Mouse (Mus musculus) midbrain, embryonic 12.5 days (tissue): ENCODE measurements at regions not wholly inside any gene's neighbourhood (a gene's known extent, or its start where the extent isn't known, plus 50 kb on each side); places are given as distances from the start of the nearest gene placed in this dataset.

ENCODE experiments used
- ATAC-seq: fragments of 200-750 bp; cut with Nextera tagmentation; 2 replicates; pipeline ENCODE4 v1.8.0; 2017; ENCODE audit warnings: low read depth, moderate TSS enrichment, moderate library complexity; ENCODE audit not compliant: low FRiP score
- H3K27ac ChIP-seq: fragments of 300-500 bp; sonication (generic); replicated peaks from 2 replicates; pipeline ENCODE4 v1.5.1; 2016; ENCODE audit warnings: mild to moderate bottlenecking
- H3K27me3 ChIP-seq: fragments of 300-500 bp; sonication (generic); 2 replicates; pipeline ENCODE4 v1.6.1; 2016; ENCODE audit warnings: mild to moderate bottlenecking
- H3K36me3 ChIP-seq: fragments of 300-500 bp; sonication (generic); 2 replicates; pipeline ENCODE4 v1.6.1; 2016
- H3K4me1 ChIP-seq: fragments of 300-500 bp; sonication (generic); 2 replicates; pipeline ENCODE4 v1.6.1; 2016
- H3K4me2 ChIP-seq: fragments of 300-500 bp; sonication (generic); replicated peaks from 2 replicates; pipeline ENCODE4 v1.6.1; 2016; ENCODE audit warnings: mild to moderate bottlenecking, moderate library complexity
- H3K4me3 ChIP-seq: fragments of 300-500 bp; sonication (generic); 2 replicates; pipeline ENCODE4 v1.5.1; 2016; ENCODE audit warnings: mild to moderate bottlenecking
- H3K9ac ChIP-seq: fragments of 300-500 bp; sonication (generic); replicated peaks from 2 replicates; pipeline ENCODE4 v1.6.1; 2016; ENCODE audit warnings: mild to moderate bottlenecking, moderate library complexity
- H3K9me3 ChIP-seq: fragments of 300-500 bp; sonication (generic); 2 replicates; pipeline ENCODE4 v1.6.1; 2016; ENCODE audit warnings: mild to moderate bottlenecking
- WGBS: fragments of 180-500 bp; shearing (Covaris S2); methylation state at CpG from one replicate; pipeline ENCODE4 v1.1.7; 2016; 5-methylcytosine and 5-hydroxymethylcytosine counted together

DNA sequence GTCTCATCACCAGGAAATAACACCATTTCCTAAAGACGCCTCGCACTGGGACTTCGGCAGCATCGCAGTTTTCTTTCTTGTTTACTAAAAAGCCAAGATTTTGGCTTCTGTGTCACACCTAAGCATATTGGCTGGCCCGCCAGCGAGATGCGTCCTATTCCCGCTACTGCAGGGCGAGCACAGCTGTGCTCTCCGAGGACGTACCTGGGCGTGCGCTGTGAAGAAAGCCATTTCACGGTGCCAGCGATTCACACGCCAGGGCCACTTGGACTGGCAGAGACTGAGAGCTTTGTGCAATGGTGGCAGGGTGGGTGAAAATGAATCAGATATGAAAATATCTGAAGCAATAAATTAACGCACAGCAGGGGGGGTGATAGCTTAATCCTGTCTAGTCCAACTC lies 310.1 kb upstream of the Mgmt start:
- H3K27ac ChIP-seq, result no peak overlapping the region
- peaks cover 9% of the 10 kb centered on the region; the same call in 1 of the 2 replicates for H3K4me1 ChIP-seq
- H3K36me3 ChIP-seq, result no peaks in the 10 kb centered on the region
- no peak overlapping the region for H3K4me2 ChIP-seq
- no peak overlapping the region for H3K4me3 ChIP-seq
- ATAC-seq, result no peak
- 77% methylated on average over 17 of the region's 17 CpGs for WGBS
- H3K9ac ChIP-seq, result no peak overlapping the region
- H3K27me3 ChIP-seq, result peaks cover 41% of the 10 kb centered on the region
- H3K9me3 ChIP-seq, result no peaks in the 10 kb centered on the region

- Histone ChIP-seq H3K4me1 (0 out of 2 replicates have a peak, but pooled peaks cover 4% of the 10 kb centered on the region), H3K4me3 (no peak overlapping the region), H3K4me2 (no peak overlapping the region), H3K27me3 (peaks cover 19% of the 10 kb centered on the region), H3K9me3 (no peaks in the 10 kb centered on the region), H3K27ac (no peak overlapping the region), H3K36me3 (no peaks in the 10 kb centered on the region), H3K9ac (no peak overlapping the region)
- no peak for ATAC-seq
- WGBS, result 93% methylated on average over 6 of the region's 6 CpGs
These were observed 305.9 kb upstream of the Mgmt start for GRCm38 (mm10) chr7:136588491-136588890.

- no peak overlapping the region for H3K4me2 ChIP-seq
- no peak for ATAC-seq
- no peaks in the 10 kb centered on the region for H3K9me3 ChIP-seq
- no peak overlapping the region for H3K9ac ChIP-seq
- H3K27me3 ChIP-seq, result peaks cover 6% of the 10 kb centered on the region; the same call in 1 of the 2 replicates
- no peak overlapping the region for H3K27ac ChIP-seq
- H3K4me3 ChIP-seq, result no peak overlapping the region
- H3K36me3 ChIP-seq, result no peaks in the 10 kb centered on the region
- H3K4me1 ChIP-seq, result 0 out of 2 replicates have a peak, but pooled peaks cover 4% of the 10 kb centered on the region
These were observed 303.5 kb upstream of the Mgmt start for GRCm38 (mm10) chr7:136590947-136591346.

- Histone ChIP-seq H3K9me3 (no peaks in the 10 kb centered on the region), H3K4me3 (no peak overlapping the region), H3K4me2 (no peak overlapping the region), H3K27me3 (no peaks in the 10 kb centered on the region; the same call in 1 of the 2 replicates), H3K4me1 (no peaks in the 10 kb centered on the region), H3K36me3 (no peaks in the 10 kb centered on the region), H3K27ac (no peak overlapping the region), H3K9ac (no peak overlapping the region)
- WGBS, result 78% methylated on average over 7 of the region's 7 CpGs
- no peak for ATAC-seq
These were observed 286.9 kb upstream of the Mgmt start for GRCm38 (mm10) chr7:136607278-136608120.

- no peaks in the 10 kb centered on the region for H3K4me1 ChIP-seq
- H3K27me3 ChIP-seq, result no peaks in the 10 kb centered on the region; the same call in 1 of the 2 replicates
- no peaks in the 10 kb centered on the region for H3K9me3 ChIP-seq
- 62% methylated on average over 4 of the region's 4 CpGs for WGBS
- H3K4me3 ChIP-seq, result no peak overlapping the region
- H3K27ac ChIP-seq, result no peak overlapping the region
- H3K4me2 ChIP-seq, result no peak overlapping the region
- H3K9ac ChIP-seq, result no peak overlapping the region
- ATAC-seq, result no peak
- no peaks in the 10 kb centered on the region for H3K36me3 ChIP-seq
These were observed 280.9 kb upstream of the Mgmt start for GRCm38 (mm10) chr7:136613496-136613895.

GRCm38 (mm10) chr7:136624496-136624895 lies 269.9 kb upstream of the Mgmt start:
- 43% methylated on average over 4 of the region's 4 CpGs for WGBS
- Histone ChIP-seq H3K27ac (no peak overlapping the region), H3K9ac (no peak overlapping the region), H3K9me3 (no peaks in the 10 kb centered on the region), H3K36me3 (no peaks in the 10 kb centered on the region), H3K4me3 (no peak overlapping the region), H3K4me1 (no peaks in the 10 kb centered on the region), H3K4me2 (no peak overlapping the region), H3K27me3 (no peaks in the 10 kb centered on the region; the same call in 1 of the 2 replicates)
- ATAC-seq, result no peak

DNA sequence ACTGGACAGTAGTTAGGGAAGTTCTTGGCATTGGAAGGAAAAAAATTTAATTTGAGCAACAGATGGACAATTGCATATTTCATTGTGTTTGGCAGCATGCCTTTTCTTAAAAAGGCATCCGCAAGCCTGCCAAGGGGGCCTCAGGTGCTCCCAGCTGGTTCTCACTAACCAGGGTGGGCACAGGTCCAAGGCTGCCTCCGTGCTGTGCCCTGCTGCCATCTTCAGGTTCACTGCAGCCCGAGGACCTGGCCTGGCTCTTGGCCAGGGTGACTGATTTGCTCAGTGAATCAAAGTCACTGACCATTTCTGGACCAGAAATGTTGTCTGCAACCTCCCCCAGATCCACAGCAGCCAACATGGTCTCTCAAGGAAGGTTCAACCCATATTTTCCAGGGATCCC lies 263.3 kb upstream of the Mgmt start:
- WGBS, result 82% methylated on average over 3 of the region's 3 CpGs

DNA sequence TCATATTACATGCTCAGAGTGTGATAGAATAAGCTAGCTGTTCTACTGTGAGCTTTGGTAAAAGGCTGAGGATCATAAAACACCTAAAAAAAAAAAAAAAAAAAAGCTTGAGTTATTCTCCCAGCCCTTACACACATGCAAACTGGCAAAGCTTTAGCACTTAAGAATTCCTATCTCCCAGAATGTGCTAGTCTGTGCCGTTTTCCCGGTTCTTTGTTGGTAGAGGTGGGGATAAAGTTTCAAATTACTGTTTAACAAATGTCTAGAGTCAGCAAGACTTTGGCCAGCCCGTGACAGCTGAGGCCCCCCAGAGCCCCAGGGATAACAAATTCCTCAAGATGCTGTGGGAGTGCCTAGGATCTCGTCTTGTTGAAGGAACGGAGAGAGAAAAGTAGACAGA lies 254.3 kb upstream of the Mgmt start:
- H3K4me1 ChIP-seq, result no peaks in the 10 kb centered on the region
- no peak overlapping the region for H3K27ac ChIP-seq
- ATAC-seq, result no peak
- H3K27me3 ChIP-seq, result no peaks in the 10 kb centered on the region
- H3K9ac ChIP-seq, result no peak overlapping the region
- H3K9me3 ChIP-seq, result no peaks in the 10 kb centered on the region
- WGBS, result 35% methylated on average over 5 of the region's 5 CpGs
- no peaks in the 10 kb centered on the region for H3K36me3 ChIP-seq
- H3K4me2 ChIP-seq, result no peak overlapping the region
- H3K4me3 ChIP-seq, result no peak overlapping the region

More for the DNA sequence above, 263.3 kb upstream of the Mgmt start:
- H3K4me2 ChIP-seq, result no peak overlapping the region
- no peak for ATAC-seq
- no peak overlapping the region for H3K9ac ChIP-seq
- no peaks in the 10 kb centered on the region for H3K4me1 ChIP-seq
- H3K36me3 ChIP-seq, result no peaks in the 10 kb centered on the region
- no peak overlapping the region for H3K27ac ChIP-seq
- no peak overlapping the region for H3K4me3 ChIP-seq
- H3K9me3 ChIP-seq, result no peaks in the 10 kb centered on the region
- H3K27me3 ChIP-seq, result no peaks in the 10 kb centered on the region

- H3K36me3 ChIP-seq, result no peaks in the 10 kb centered on the region
- no peak for ATAC-seq
- no peak overlapping the region for H3K4me3 ChIP-seq
- H3K4me2 ChIP-seq, result no peak overlapping the region
- H3K9me3 ChIP-seq, result no peaks in the 10 kb centered on the region
- no peak overlapping the region for H3K9ac ChIP-seq
- H3K4me1 ChIP-seq, result no peaks in the 10 kb centered on the region
- 84% methylated on average over 7 of the region's 7 CpGs for WGBS
- no peaks in the 10 kb centered on the region for H3K27me3 ChIP-seq
- no peak overlapping the region for H3K27ac ChIP-seq
These were observed 253.6 kb upstream of the Mgmt start for GRCm38 (mm10) chr7:136640771-136641170.

DNA sequence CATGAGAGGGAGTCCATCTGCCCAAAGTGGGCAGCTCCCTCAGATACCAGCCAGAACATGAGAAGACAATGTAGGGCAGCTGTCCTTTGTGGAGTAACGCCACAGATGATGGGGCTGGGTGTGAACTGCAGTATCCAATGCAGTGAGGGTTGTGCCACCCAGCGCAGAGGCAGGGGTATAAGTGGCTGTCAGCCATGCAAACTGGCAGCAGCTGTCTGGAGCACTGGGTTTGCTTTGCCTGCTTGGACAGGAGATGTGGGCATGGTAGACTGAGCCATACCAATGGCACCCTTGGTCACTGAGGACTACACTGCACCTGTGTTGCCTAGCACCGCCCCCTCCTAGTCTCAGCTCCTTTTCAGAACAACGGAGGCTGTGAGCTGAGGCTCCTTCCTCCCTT lies 244.6 kb upstream of the Mgmt start:
- H3K9me3 ChIP-seq, result no peaks in the 10 kb centered on the region
- no peak overlapping the region for H3K9ac ChIP-seq
- H3K36me3 ChIP-seq, result no peaks in the 10 kb centered on the region
- WGBS, result 93% methylated on average over 4 of the region's 4 CpGs
- no peak for ATAC-seq
- H3K27me3 ChIP-seq, result no peaks in the 10 kb centered on the region
- no peaks in the 10 kb centered on the region for H3K4me1 ChIP-seq
- H3K27ac ChIP-seq, result no peak overlapping the region
- no peak overlapping the region for H3K4me3 ChIP-seq
- H3K4me2 ChIP-seq, result no peak overlapping the region

- Histone ChIP-seq H3K27ac (no peak overlapping the region), H3K4me3 (no peak overlapping the region), H3K4me1 (no peaks in the 10 kb centered on the region; the same call in 1 of the 2 replicates), H3K36me3 (no peaks in the 10 kb centered on the region), H3K9ac (no peak overlapping the region), H3K27me3 (peaks cover 41% of the 10 kb centered on the region), H3K4me2 (no peak overlapping the region), H3K9me3 (no peaks in the 10 kb centered on the region)
- ATAC-seq, result no peak
These were observed 234.5 kb upstream of the Mgmt start for GRCm38 (mm10) chr7:136659930-136660329.

- H3K4me1 ChIP-seq, result no peaks in the 10 kb centered on the region; the same call in 1 of the 2 replicates
- H3K4me2 ChIP-seq, result no peak overlapping the region
- H3K27ac ChIP-seq, result no peak overlapping the region
- no peaks in the 10 kb centered on the region for H3K9me3 ChIP-seq
- H3K36me3 ChIP-seq, result no peaks in the 10 kb centered on the region
- no peak overlapping the region for H3K9ac ChIP-seq
- 56% methylated on average over 2 of the region's 2 CpGs for WGBS
- peaks cover 41% of the 10 kb centered on the region for H3K27me3 ChIP-seq
- ATAC-seq, result no peak
- H3K4me3 ChIP-seq, result no peak overlapping the region
These were observed 234.0 kb upstream of the Mgmt start for GRCm38 (mm10) chr7:136660401-136660800.
